Mouse (Mus musculus): Measurements from ENCODE around the gene Aig1. TPM values are rescaled to one million over a fixed set of nuclear protein-coding genes. Genes with fewer than 3 reads are reported as not detected.

Gene Aig1
- polyA plus RNA-seq, 1 experiment: 12.1 TPM

GRCm38 (mm10) chr10:13836956-13837355 is 31.8 kb downstream of the Aig1 start:
- no peak for DNase-seq (ENCODE audit: low read depth in 1 of 2, low spot score in 2 of 2)
- Histone ChIP-seq H3K27ac (ENCODE audit: insufficient read depth, low read length) (no peak overlapping the region), H3K36me3 (ENCODE audit: control insufficient read depth, insufficient read depth, low read length) (no peaks in the 10 kb centered on the region), H3K27me3 (ENCODE audit: control insufficient read depth, insufficient read depth, low read length) (no peaks in the 10 kb centered on the region), H3K4me1 (ENCODE audit: control insufficient read depth, insufficient read depth, insufficient read length) (no peaks in the 10 kb centered on the region), H3K4me3 (ENCODE audit: extremely low read depth, insufficient read depth, insufficient read length) (no peak overlapping the region)
- TF ChIP-seq POLR2A (IDR thresholded peaks at IDR 0.05; ENCODE audit: low read depth, low read length) (no peak), CTCF (IDR thresholded peaks at IDR 0.05; ENCODE audit: extremely low read depth, insufficient read depth, insufficient read length, insufficient replicate concordance) (no peak)
- WGBS: 75% methylated on average over 9 of the region's 9 CpGs

GRCm38 (mm10) chr10:13835737-13836475 is 32.9 kb downstream of the Aig1 start:
- 93% methylated on average over 10 of the region's 10 CpGs for WGBS
- no peak for DNase-seq (ENCODE audit: low read depth in 1 of 2, low spot score in 2 of 2)
- H3K27me3 ChIP-seq (ENCODE audit: control insufficient read depth, insufficient read depth, low read length): no peaks in the 10 kb centered on the region
- no peak overlapping the region for H3K27ac ChIP-seq (ENCODE audit: insufficient read depth, low read length)
- H3K36me3 ChIP-seq (ENCODE audit: control insufficient read depth, insufficient read depth, low read length): no peaks in the 10 kb centered on the region
- H3K4me1 ChIP-seq (ENCODE audit: control insufficient read depth, insufficient read depth, insufficient read length): no peaks in the 10 kb centered on the region
- TF ChIP-seq POLR2A (IDR thresholded peaks at IDR 0.05; ENCODE audit: low read depth, low read length) (no peak), CTCF (IDR thresholded peaks at IDR 0.05; ENCODE audit: extremely low read depth, insufficient read depth, insufficient read length, insufficient replicate concordance) (no peak)
- H3K4me3 ChIP-seq (ENCODE audit: extremely low read depth, insufficient read depth, insufficient read length): no peak overlapping the region

GRCm38 (mm10) chr10:13834056-13834455 is 34.7 kb downstream of the Aig1 start:
- Histone ChIP-seq H3K36me3 (ENCODE audit: control insufficient read depth, insufficient read depth, low read length) (no peaks in the 10 kb centered on the region; the same call in 1 of the 2 replicates), H3K27ac (ENCODE audit: insufficient read depth, low read length) (no peak overlapping the region), H3K4me3 (ENCODE audit: extremely low read depth, insufficient read depth, insufficient read length) (no peak overlapping the region), H3K4me1 (ENCODE audit: control insufficient read depth, insufficient read depth, insufficient read length) (no peaks in the 10 kb centered on the region), H3K27me3 (ENCODE audit: control insufficient read depth, insufficient read depth, low read length) (no peaks in the 10 kb centered on the region)
- DNase-seq (ENCODE audit: low read depth in 1 of 2, low spot score in 2 of 2): no peak
- TF ChIP-seq CTCF (IDR thresholded peaks at IDR 0.05; ENCODE audit: extremely low read depth, insufficient read depth, insufficient read length, insufficient replicate concordance) (no peak), POLR2A (IDR thresholded peaks at IDR 0.05; ENCODE audit: low read depth, low read length) (no peak)
- WGBS: 73% methylated on average over 7 of the region's 7 CpGs

GRCm38 (mm10) chr10:13833066-13833566 is 35.7 kb downstream of the Aig1 start:
- TF ChIP-seq POLR2A (IDR thresholded peaks at IDR 0.05; ENCODE audit: low read depth, low read length): no peak
- TF ChIP-seq CTCF (IDR thresholded peaks at IDR 0.05; ENCODE audit: extremely low read depth, insufficient read depth, insufficient read length, insufficient replicate concordance): no peak
- H3K4me3 ChIP-seq (ENCODE audit: extremely low read depth, insufficient read depth, insufficient read length): no peak overlapping the region
- no peaks in the 10 kb centered on the region for H3K27me3 ChIP-seq (ENCODE audit: control insufficient read depth, insufficient read depth, low read length)
- peaks cover 1% of the 10 kb centered on the region; the same call in 1 of the 2 replicates for H3K36me3 ChIP-seq (ENCODE audit: control insufficient read depth, insufficient read depth, low read length)
- no peak overlapping the region for H3K27ac ChIP-seq (ENCODE audit: insufficient read depth, low read length)
- H3K4me1 ChIP-seq (ENCODE audit: control insufficient read depth, insufficient read depth, insufficient read length): no peaks in the 10 kb centered on the region
- WGBS: 89% methylated on average over 12 of the region's 12 CpGs
- DNase-seq (ENCODE audit: low read depth in 1 of 2, low spot score in 2 of 2): no peak

- H3K36me3 ChIP-seq (ENCODE audit: control insufficient read depth, insufficient read depth, low read length): peaks cover 1% of the 10 kb centered on the region; the same call in 1 of the 2 replicates
- H3K4me1 ChIP-seq (ENCODE audit: control insufficient read depth, insufficient read depth, insufficient read length): no peaks in the 10 kb centered on the region
- no peaks in the 10 kb centered on the region for H3K27me3 ChIP-seq (ENCODE audit: control insufficient read depth, insufficient read depth, low read length)
- TF ChIP-seq CTCF (IDR thresholded peaks at IDR 0.05; ENCODE audit: extremely low read depth, insufficient read depth, insufficient read length, insufficient replicate concordance) (no peak), POLR2A (IDR thresholded peaks at IDR 0.05; ENCODE audit: low read depth, low read length) (no peak)
- no peak overlapping the region for H3K4me3 ChIP-seq (ENCODE audit: extremely low read depth, insufficient read depth, insufficient read length)
- DNase-seq (ENCODE audit: low read depth in 1 of 2, low spot score in 2 of 2): no peak
- WGBS: 74% methylated on average over 7 of the region's 7 CpGs
- H3K27ac ChIP-seq (ENCODE audit: insufficient read depth, low read length): no peak overlapping the region
These were observed 36.2 kb downstream of the Aig1 start for GRCm38 (mm10) chr10:13832546-13833033.

- 96% methylated on average over 8 of the region's 8 CpGs for WGBS
- Histone ChIP-seq H3K4me1 (ENCODE audit: control insufficient read depth, insufficient read depth, insufficient read length) (no peaks in the 10 kb centered on the region; the same call in 1 of the 2 replicates), H3K27ac (ENCODE audit: insufficient read depth, low read length) (no peak overlapping the region), H3K27me3 (ENCODE audit: control insufficient read depth, insufficient read depth, low read length) (no peaks in the 10 kb centered on the region), H3K4me3 (ENCODE audit: extremely low read depth, insufficient read depth, insufficient read length) (no peak overlapping the region), H3K36me3 (ENCODE audit: control insufficient read depth, insufficient read depth, low read length) (peaks cover 1% of the 10 kb centered on the region; the same call in 1 of the 2 replicates)
- no peak for TF ChIP-seq CTCF (IDR thresholded peaks at IDR 0.05; ENCODE audit: extremely low read depth, insufficient read depth, insufficient read length, insufficient replicate concordance)
- TF ChIP-seq POLR2A (IDR thresholded peaks at IDR 0.05; ENCODE audit: low read depth, low read length): no peak
- DNase-seq (ENCODE audit: low read depth in 1 of 2, low spot score in 2 of 2): no peak
These were observed 41.6 kb downstream of the Aig1 start for GRCm38 (mm10) chr10:13827150-13827549.

GRCm38 (mm10) chr10:13813591-13813990 is 55.2 kb downstream of the Aig1 start:
- no peak overlapping the region for H3K4me3 ChIP-seq (ENCODE audit: extremely low read depth, insufficient read depth, insufficient read length)
- WGBS: 95% methylated on average over 5 of the region's 5 CpGs
- no peak for DNase-seq (ENCODE audit: low read depth in 1 of 2, low spot score in 2 of 2)
- no peaks in the 10 kb centered on the region for H3K36me3 ChIP-seq (ENCODE audit: control insufficient read depth, insufficient read depth, low read length)
- no peak overlapping the region for H3K27ac ChIP-seq (ENCODE audit: insufficient read depth, low read length)
- H3K4me1 ChIP-seq (ENCODE audit: control insufficient read depth, insufficient read depth, insufficient read length): no peaks in the 10 kb centered on the region
- no peaks in the 10 kb centered on the region for H3K27me3 ChIP-seq (ENCODE audit: control insufficient read depth, insufficient read depth, low read length)
- TF ChIP-seq CTCF (IDR thresholded peaks at IDR 0.05; ENCODE audit: extremely low read depth, insufficient read depth, insufficient read length, insufficient replicate concordance) (no peak), POLR2A (IDR thresholded peaks at IDR 0.05; ENCODE audit: low read depth, low read length) (no peak)
